Mouse (Mus musculus) heart, adult 2 months (tissue): ENCODE measurements around the gene Dbf4. TPM values are rescaled to one million over a fixed set of nuclear protein-coding genes. Genes with fewer than 3 reads are reported as not detected.

Source experiments
- DNase-seq, 2 experiments: peaks; one replicate each; pipeline ENCODE4 v3.0.0; 2021
- H3K27ac ChIP-seq: fragments of 200-600 bp; 2 replicates; pipeline ENCODE4 v1.8.1; 2022
- H3K27me3 ChIP-seq: fragments of 200-500 bp; 2 replicates; pipeline ENCODE4 v1.6.1; 2012; ENCODE audit warnings: mild to moderate bottlenecking, low read length, inconsistent platforms, mixed read lengths; ENCODE audit not compliant: control insufficient read depth, insufficient read depth
- H3K36me3 ChIP-seq: fragments of 200-500 bp; 2 replicates; pipeline ENCODE4 v1.6.1; 2012; ENCODE audit warnings: low read length, inconsistent platforms; ENCODE audit not compliant: control insufficient read depth, insufficient read depth
- H3K4me1 ChIP-seq: fragments of 200-500 bp; 2 replicates; pipeline ENCODE4 v1.6.1; 2011; ENCODE audit warnings: low read length; ENCODE audit not compliant: control insufficient read depth, insufficient read depth
- H3K4me3 ChIP-seq: fragments of 200-600 bp; 2 replicates; pipeline ENCODE4 v1.8.1; 2022
- H3K79me2 ChIP-seq: fragments of 200-500 bp; replicated peaks from 2 replicates; pipeline ENCODE4 v1.6.1; 2012; ENCODE audit warnings: mild to moderate bottlenecking, inconsistent platforms, low read length, moderate library complexity, mixed read lengths; ENCODE audit not compliant: control insufficient read depth, insufficient read depth
- H3K9ac ChIP-seq: fragments of 200-500 bp; 2 replicates; pipeline ENCODE4 v1.6.1; 2012; ENCODE audit warnings: low read depth, mild to moderate bottlenecking, control low read depth, inconsistent platforms, low read length, mixed read lengths
- CTCF ChIP-seq: fragments of 200-600 bp; IDR thresholded peaks from 2 replicates; pipeline ENCODE4 v1.8.1; 2022; ENCODE audit warnings: antibody characterized with exemption, mild to moderate bottlenecking, moderate library complexity
- EP300 ChIP-seq: fragments of 200-500 bp; IDR thresholded peaks from 2 replicates; pipeline ENCODE4 v1.6.1; 2011; ENCODE audit warnings: low read depth, low read length, control low read depth; ENCODE audit not compliant: insufficient read depth
- POLR2A ChIP-seq: fragments of 200-500 bp; IDR thresholded peaks from 2 replicates; pipeline ENCODE4 v1.6.1; 2011; ENCODE audit warnings: mild to moderate bottlenecking, low read depth, low read length, control low read depth; ENCODE audit not compliant: insufficient read depth
- WGBS: fragments of 180-500 bp; shearing (Covaris S2); methylation state at CpG from one replicate; pipeline ENCODE4 v1.1.7; 2018; 5-methylcytosine and 5-hydroxymethylcytosine counted together
- intact Hi-C: fragments of 180-260 bp; cut with DNase I; formaldehyde crosslinking; loops from one replicate; pipeline ENCODE4 v1.15.1; 2025
- polyA plus RNA-seq: library from polyadenylated mRNA; depleted of rRNA; stranded (reverse); fragments of >200 nt; gene quantifications from 2 replicates; pipeline ENCODE4 v1.2.3, GENCODE M21; 2012
- total RNA-seq, 2 experiments: library from RNA; stranded (reverse); gene quantifications; 2 replicates each; pipeline ENCODE4 v1.2.3; 2021

The Dbf4 gene
- total and polyA plus RNA-seq, 3 experiments: 0.53 to 0.94 (median 0.77) TPM

GRCm38 (mm10) chr5:8425899-8426298 is 3.4 kb upstream of the Dbf4 start:
- Histone ChIP-seq H3K36me3 (peaks cover 2% of the 10 kb centered on the region; the same call in 1 of the 2 replicates), H3K4me1 (no peaks in the 10 kb centered on the region; the same call in 1 of the 2 replicates), H3K79me2 (no peaks in the 10 kb centered on the region; the same call in 1 of the 2 replicates), H3K27me3 (no peaks in the 10 kb centered on the region), H3K4me3 (no peak overlapping the region), H3K27ac (no peak overlapping the region), H3K9ac (no peak overlapping the region)
- no peak for DNase-seq
- 49% methylated on average over 5 of the region's 5 CpGs for WGBS
- intact Hi-C loops: loop anchor here (10.0 kb wide), 1 partner anchor 199 kb away; the partner anchor contains the start of gene Rundc3b
- TF ChIP-seq CTCF: no peak
- TF ChIP-seq POLR2A: no peak
- TF ChIP-seq EP300: no peak

- Histone ChIP-seq H3K27ac (no peak overlapping the region), H3K79me2 (no peaks in the 10 kb centered on the region; the same call in 1 of the 2 replicates), H3K9ac (no peak overlapping the region), H3K4me1 (no peaks in the 10 kb centered on the region; the same call in 1 of the 2 replicates), H3K4me3 (no peak overlapping the region), H3K36me3 (peaks cover 2% of the 10 kb centered on the region; the same call in 1 of the 2 replicates), H3K27me3 (no peaks in the 10 kb centered on the region)
- intact Hi-C loops: loop anchor here (5.0 to 10.0 kb wide), 3 partner anchors 201 to 367 kb away; partner anchors contain the start of gene Rundc3b
- DNase-seq: no peak
- TF ChIP-seq EP300: no peak
- TF ChIP-seq CTCF: no peak
- TF ChIP-seq POLR2A: no peak
- 50% methylated on average over 7 of the region's 7 CpGs for WGBS
These were observed 1.6 kb upstream of the Dbf4 start for GRCm38 (mm10) chr5:8424116-8424515.

- 2% methylated on average over 40 of the region's 40 CpGs for WGBS
- no peak for DNase-seq
- TF ChIP-seq EP300 (no peak), CTCF (peak; percentile 29; the same call in 1 of the 2 replicates), POLR2A (no peak; the same call in 1 of the 2 replicates)
- Histone ChIP-seq H3K36me3 (peaks cover 2% of the 10 kb centered on the region; the same call in 1 of the 2 replicates), H3K4me3 (peak overlapping the region; percentile 96), H3K79me2 (no peaks in the 10 kb centered on the region; the same call in 1 of the 2 replicates), H3K27ac (peak overlapping the region; percentile 79), H3K9ac (peak overlapping the region; percentile 98), H3K27me3 (no peaks in the 10 kb centered on the region), H3K4me1 (no peaks in the 10 kb centered on the region; the same call in 1 of the 2 replicates)
- intact Hi-C loops: loop anchor here (2.0 to 10.0 kb wide), 4 partner anchors 202 to 740 kb away; partner anchors contain the start of gene Rundc3b
These were observed 714 bp upstream of the Dbf4 start for GRCm38 (mm10) chr5:8422932-8423928.

- H3K79me2 ChIP-seq: no peaks in the 10 kb centered on the region; the same call in 1 of the 2 replicates
- H3K9ac ChIP-seq: no peak overlapping the region
- no peaks in the 10 kb centered on the region for H3K27me3 ChIP-seq
- H3K27ac ChIP-seq: no peak overlapping the region
- intact Hi-C loops: loop anchor here (5.0 to 10.0 kb wide), 3 partner anchors 203 to 364 kb away; partner anchors contain the start of gene Rundc3b
- TF ChIP-seq POLR2A (no peak), EP300 (no peak), CTCF (no peak)
- H3K36me3 ChIP-seq: peaks cover 2% of the 10 kb centered on the region; the same call in 1 of the 2 replicates
- no peak overlapping the region; the same call in 1 of the 2 replicates for H3K4me3 ChIP-seq
- 26% methylated on average over 3 of the region's 3 CpGs for WGBS
- no peaks in the 10 kb centered on the region; the same call in 1 of the 2 replicates for H3K4me1 ChIP-seq
- no peak for DNase-seq
These were observed 1.1 kb downstream of the Dbf4 start for GRCm38 (mm10) chr5:8421424-8421823.

GRCm38 (mm10) chr5:8417443-8417842 is 5.1 kb downstream of the Dbf4 start:
- Histone ChIP-seq H3K79me2 (no peaks in the 10 kb centered on the region; the same call in 1 of the 2 replicates), H3K36me3 (peaks cover 2% of the 10 kb centered on the region; the same call in 1 of the 2 replicates), H3K27me3 (no peaks in the 10 kb centered on the region), H3K9ac (no peak overlapping the region), H3K27ac (no peak overlapping the region), H3K4me1 (no peaks in the 10 kb centered on the region), H3K4me3 (no peak overlapping the region)
- DNase-seq: no peak
- 33% methylated on average over 1 of the region's 1 CpGs for WGBS
- intact Hi-C loops: no loop called here
- TF ChIP-seq CTCF (no peak), EP300 (no peak), POLR2A (no peak)
